Mouse (Mus musculus) intestine, postnatal 0 days (tissue): ENCODE data around the gene Pisd. TPM values are rescaled to one million over a fixed set of nuclear protein-coding genes. Genes with fewer than 3 reads are reported as not detected.
A peak's percentile ranks its signal among the peaks of the same experiment; 100 is the strongest.
"Not testable (repeated sequence)": the region's sequence is repeated elsewhere in the genome, so short reads cannot be mapped to it uniquely, and the experiment has no call there.

Experiments used
- ATAC-seq: fragments of 200-750 bp; cut with Nextera tagmentation; 2 replicates; pipeline ENCODE4 v1.8.0; 2017; ENCODE audit warnings: mild to moderate bottlenecking, moderate TSS enrichment, moderate library complexity
- H3K27ac ChIP-seq: fragments of 300-500 bp; sonication (generic); 2 replicates; pipeline ENCODE4 v1.5.1; 2014; ENCODE audit warnings: mild to moderate bottlenecking, low read depth, low read length, moderate library complexity
- H3K27me3 ChIP-seq: fragments of 300-500 bp; sonication (generic); replicated peaks from 2 replicates; pipeline ENCODE4 v1.6.1; 2014; ENCODE audit warnings: low read length, mixed read lengths; ENCODE audit not compliant: control insufficient read depth, insufficient read depth
- H3K36me3 ChIP-seq: fragments of 300-500 bp; sonication (generic); 2 replicates; pipeline ENCODE4 v1.6.1; 2014; ENCODE audit warnings: mild to moderate bottlenecking, moderate library complexity; ENCODE audit not compliant: control insufficient read depth, insufficient read depth
- H3K4me1 ChIP-seq: fragments of 300-500 bp; sonication (generic); replicated peaks from 2 replicates; pipeline ENCODE4 v1.6.1; 2014; ENCODE audit warnings: antibody characterized with exemption, low read length, mixed read lengths; ENCODE audit not compliant: control insufficient read depth, insufficient read depth
- H3K4me2 ChIP-seq: fragments of 300-500 bp; sonication (generic); replicated peaks from 2 replicates; pipeline ENCODE4 v1.6.1; 2014; ENCODE audit warnings: low read depth, mild to moderate bottlenecking, moderate library complexity
- H3K4me3 ChIP-seq: fragments of 300-500 bp; sonication (generic); 2 replicates; pipeline ENCODE4 v1.5.1; 2014; ENCODE audit warnings: low read depth, low read length
- H3K9ac ChIP-seq: fragments of 300-500 bp; sonication (generic); 2 replicates; pipeline ENCODE4 v1.6.1; 2014; ENCODE audit warnings: mild to moderate bottlenecking, low read depth, low read length
- H3K9me3 ChIP-seq: fragments of 300-500 bp; sonication (generic); 2 replicates; pipeline ENCODE4 v1.6.1; 2016; ENCODE audit warnings: mixed run types; ENCODE audit not compliant: control insufficient read depth
- CTCF ChIP-seq: sonication (generic); IDR thresholded peaks from 2 replicates; pipeline ENCODE4 v1.5.1; 2016; ENCODE audit warnings: low read depth, mild to moderate bottlenecking, control low read depth, antibody characterized with exemption, moderate library complexity
- WGBS: fragments of 180-500 bp; shearing (Covaris S2); extraction: QIAGEN DNeasy Blood & Tissue Kit; methylation state at CpG from one replicate; pipeline ENCODE4 v1.1.7; 2014; 5-methylcytosine and 5-hydroxymethylcytosine counted together
- polyA plus RNA-seq: library from polyadenylated mRNA; unstranded; fragments of >200 nt; fragmentation: Nextera tagmentation; extraction: Ambion mirVana; gene quantifications from 2 replicates; pipeline ENCODE4 v1.2.1, GENCODE M21; 2015

Gene Pisd
- 69.8 and 70.9 TPM in 2 replicates for polyA plus RNA-seq

DNA sequence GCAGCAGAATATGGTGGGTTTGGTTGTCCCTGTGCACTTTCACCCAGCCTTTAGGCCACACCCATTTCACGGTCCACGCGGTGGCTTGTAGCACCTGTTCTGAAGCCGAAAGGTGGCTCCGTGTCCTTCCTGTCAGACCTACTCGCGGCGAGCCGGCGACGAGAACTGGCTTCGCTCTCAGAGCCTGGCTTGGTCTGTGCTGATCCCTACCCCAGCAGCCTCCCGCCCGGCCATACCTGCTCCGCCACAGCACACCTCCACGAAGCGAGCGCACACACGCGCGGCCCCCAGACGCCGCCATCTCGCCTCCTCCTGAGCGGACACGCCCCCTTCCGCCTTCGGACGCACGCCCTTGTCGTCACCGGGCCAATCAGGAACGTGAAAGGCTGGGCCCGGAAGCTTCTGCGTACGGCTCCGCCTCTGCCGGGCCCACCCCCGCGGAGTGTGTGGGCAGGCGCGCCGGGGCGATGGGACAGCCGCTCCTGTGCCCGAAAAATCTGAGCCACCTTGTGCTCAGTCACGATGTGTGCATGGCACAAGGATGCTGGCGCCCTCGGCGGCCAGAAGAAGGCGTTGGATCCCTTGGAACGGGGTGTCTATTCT is at the start of gene Pisd:
Pisd (minus strand) TSS at position 334 of the 603 bp plus-strand sequence.
- 0% methylated on average over 52 of the region's 52 CpGs for WGBS
- H3K4me1 ChIP-seq: peaks cover 4% of the 10 kb centered on the region; the same call in 1 of the 2 replicates
- ATAC-seq: peak; percentile 99
- H3K9ac ChIP-seq: peak within 1 kb of the TSS; percentile 49
- peak within 1 kb of the TSS; percentile 41 for H3K27ac ChIP-seq
- H3K36me3 ChIP-seq: no peaks in the 10 kb centered on the region
- no peaks in the 10 kb centered on the region for H3K27me3 ChIP-seq
- peak within 1 kb of the TSS; percentile 94 for H3K4me3 ChIP-seq
- no peaks in the 10 kb centered on the region for H3K9me3 ChIP-seq
- TF ChIP-seq CTCF: peak; percentile 58
- peak within 1 kb of the TSS; percentile 87 for H3K4me2 ChIP-seq

DNA sequence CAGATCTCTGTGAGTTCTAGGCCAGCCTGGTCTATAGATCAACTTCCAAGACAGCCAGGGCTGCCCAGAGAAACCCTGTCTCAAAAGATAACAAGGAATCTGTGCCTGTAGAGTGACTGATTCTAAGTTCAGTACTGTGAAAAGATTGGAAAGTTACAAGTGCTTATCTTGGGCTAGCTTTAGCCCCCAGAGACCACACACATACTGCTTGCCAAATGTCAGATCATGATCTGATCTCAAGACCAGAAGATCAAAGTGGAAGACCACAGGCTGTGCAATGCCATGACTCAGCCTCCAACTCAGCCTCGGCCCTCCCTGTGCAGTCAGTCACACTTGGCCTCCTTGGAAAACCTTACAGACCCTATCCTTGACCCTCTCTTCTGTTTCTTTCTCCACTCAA is 49.1 kb upstream of the Pisd start:
- H3K27me3 ChIP-seq: no peaks in the 10 kb centered on the region
- no peaks in the 10 kb centered on the region for H3K4me1 ChIP-seq
- no peak for ATAC-seq
- H3K27ac ChIP-seq: no peak overlapping the region
- no peak for TF ChIP-seq CTCF
- no peaks in the 10 kb centered on the region for H3K9me3 ChIP-seq
- H3K9ac ChIP-seq: no peak overlapping the region
- H3K4me3 ChIP-seq: no peak overlapping the region
- H3K4me2 ChIP-seq: no peak overlapping the region
- peaks cover 81% of the 10 kb centered on the region for H3K36me3 ChIP-seq
- 82% methylated on average over 1 of the region's 1 CpGs for WGBS

DNA sequence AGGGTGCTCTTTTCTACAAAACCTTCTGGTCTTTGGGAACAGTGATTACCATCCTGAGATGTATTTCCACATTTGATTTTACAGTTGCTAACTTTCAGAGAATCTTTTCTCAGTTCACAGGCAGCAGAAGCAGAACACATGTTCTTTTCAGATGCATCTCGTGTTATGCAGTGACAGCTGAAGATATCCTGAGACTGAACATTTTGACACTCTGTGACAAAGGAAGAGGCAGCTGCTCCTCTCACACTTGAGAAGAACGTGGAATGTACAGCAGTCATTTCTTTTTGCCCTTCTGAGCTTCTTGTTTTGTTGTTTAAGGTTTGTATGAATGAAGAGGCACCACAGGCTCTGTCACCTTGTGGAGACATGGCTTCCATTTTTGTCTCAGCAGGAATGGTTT is 44.6 kb upstream of the Pisd start:
- Histone ChIP-seq H3K27ac (no peak overlapping the region), H3K36me3 (peaks cover 84% of the 10 kb centered on the region), H3K9ac (no peak overlapping the region), H3K4me2 (no peak overlapping the region), H3K9me3 (no peaks in the 10 kb centered on the region), H3K27me3 (no peaks in the 10 kb centered on the region), H3K4me1 (no peaks in the 10 kb centered on the region), H3K4me3 (no peak overlapping the region)
- no peak for ATAC-seq
- TF ChIP-seq CTCF: no peak
- 93% methylated on average over 2 of the region's 2 CpGs for WGBS

DNA sequence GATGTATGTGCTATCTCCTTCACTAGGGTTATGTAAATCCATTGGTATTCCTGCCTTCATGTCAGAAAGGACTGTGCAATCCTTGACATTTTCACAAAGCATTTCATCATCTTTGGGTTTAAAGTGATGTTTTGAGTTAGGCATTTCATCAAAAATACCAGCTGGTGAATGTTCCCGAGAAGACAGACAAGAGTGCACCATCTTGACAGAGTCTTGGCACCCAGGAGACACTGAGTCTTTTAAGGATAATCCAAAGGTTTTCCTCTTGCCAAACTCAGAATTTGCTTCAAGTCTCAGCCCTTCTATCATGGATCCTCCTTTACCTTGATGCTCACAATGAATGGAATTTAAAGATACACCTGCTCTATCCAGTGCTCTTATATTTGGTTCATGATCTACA is 43.3 kb upstream of the Pisd start:
- WGBS: 94% methylated on average over 1 of the region's 1 CpGs
- ATAC-seq: not testable (repeated sequence)

DNA sequence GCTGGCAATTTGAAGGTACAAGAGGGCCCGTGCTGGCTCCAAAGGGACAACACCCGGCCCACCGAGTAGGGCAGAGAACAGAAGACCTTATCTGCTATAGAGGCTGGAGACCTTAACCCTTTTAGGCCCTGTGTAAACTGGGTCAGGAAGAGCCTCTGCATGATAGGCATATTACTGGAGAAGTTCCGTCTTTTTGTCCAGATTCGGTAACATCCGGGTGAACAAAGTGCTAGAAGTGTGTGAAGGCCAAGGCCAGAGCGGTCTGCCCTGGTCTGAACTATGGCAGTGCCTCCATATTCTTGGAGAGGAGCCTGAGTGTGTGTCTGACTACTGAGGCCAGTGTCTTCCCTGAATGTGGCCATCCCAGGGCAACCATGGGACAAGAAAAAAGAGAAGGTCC is 41.6 kb upstream of the Pisd start, which contains the start of gene Gm20671:
Gm20671 (minus strand) TSS at position 101 of the 400 bp plus-strand sequence.
- peaks cover 62% of the 10 kb centered on the region for H3K36me3 ChIP-seq

More for the DNA sequence above, 43.3 kb upstream of the Pisd start:
- H3K9me3 ChIP-seq, H3K4me1 ChIP-seq, H3K4me3 ChIP-seq, H3K9ac ChIP-seq, H3K27me3 ChIP-seq, H3K27ac ChIP-seq, H3K4me2 ChIP-seq: not testable (repeated sequence)
- H3K36me3 ChIP-seq: peaks cover 73% of the 10 kb centered on the region

DNA sequence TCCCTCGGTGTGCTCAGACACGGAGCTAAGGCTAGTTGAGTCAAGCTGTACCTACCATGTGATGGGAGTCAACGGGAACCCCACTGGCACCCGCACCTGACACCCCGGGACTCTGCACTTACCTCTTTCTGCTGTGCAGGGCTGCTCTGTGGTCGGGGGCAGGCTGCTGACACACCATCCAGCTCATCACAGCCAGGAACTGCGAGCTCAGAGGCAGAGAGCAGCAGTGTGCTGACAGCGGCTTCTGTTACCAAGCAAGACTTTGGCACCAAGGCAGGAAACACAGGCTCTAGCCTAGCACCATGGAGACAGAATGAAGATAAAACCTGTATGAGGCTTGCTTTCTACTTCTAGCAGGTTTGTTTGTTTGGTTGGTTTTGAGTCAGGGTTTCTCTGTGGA is 35.0 kb upstream of the Pisd start:
- ATAC-seq: no peak
- peaks cover 60% of the 10 kb centered on the region for H3K36me3 ChIP-seq
- H3K4me3 ChIP-seq: no peak overlapping the region
- H3K9ac ChIP-seq: no peak overlapping the region
- no peak for TF ChIP-seq CTCF
- no peak overlapping the region for H3K27ac ChIP-seq
- H3K4me1 ChIP-seq: no peaks in the 10 kb centered on the region
- no peaks in the 10 kb centered on the region for H3K9me3 ChIP-seq
- no peak overlapping the region for H3K4me2 ChIP-seq
- 95% methylated on average over 8 of the region's 8 CpGs for WGBS
- no peaks in the 10 kb centered on the region for H3K27me3 ChIP-seq

More for the DNA sequence above, 41.6 kb upstream of the Pisd start, which contains the start of gene Gm20671:
- H3K4me1 ChIP-seq: no peaks in the 10 kb centered on the region
- H3K27me3 ChIP-seq: no peaks in the 10 kb centered on the region
- no peaks in the 10 kb centered on the region for H3K9me3 ChIP-seq
- TF ChIP-seq CTCF: no peak
- H3K4me2 ChIP-seq: no peak within 1 kb of the TSS
- 86% methylated on average over 7 of the region's 7 CpGs for WGBS
- no peak within 1 kb of the TSS for H3K27ac ChIP-seq
- no peak for ATAC-seq
- H3K4me3 ChIP-seq: no peak within 1 kb of the TSS
- no peak within 1 kb of the TSS for H3K9ac ChIP-seq
